Mouse (Mus musculus) stomach, postnatal 0 days (tissue): ENCODE data around the gene Usp20. TPM values are rescaled to one million over a fixed set of nuclear protein-coding genes. Genes with fewer than 3 reads are reported as not detected.

Source experiments
- ATAC-seq: fragments of 200-750 bp; cut with Nextera tagmentation; 2 replicates; pipeline ENCODE4 v1.8.0; 2017; ENCODE audit not compliant: low FRiP score, low TSS enrichment
- DNase-seq: peaks from one replicate; pipeline ENCODE4 v3.0.0-alpha.2; 2016; ENCODE audit warnings: low spot score
- H3K27ac ChIP-seq: fragments of 300-500 bp; sonication (generic); replicated peaks from 2 replicates; pipeline ENCODE4 v1.5.1; 2014; ENCODE audit warnings: mild to moderate bottlenecking, control low read depth
- H3K27me3 ChIP-seq: fragments of 300-500 bp; sonication (generic); 2 replicates; pipeline ENCODE4 v1.6.1; 2014; ENCODE audit warnings: low read length; ENCODE audit not compliant: control insufficient read depth, insufficient read depth
- H3K36me3 ChIP-seq: fragments of 300-500 bp; sonication (generic); 2 replicates; pipeline ENCODE4 v1.6.1; 2014; ENCODE audit warnings: low read length, mixed read lengths; ENCODE audit not compliant: control insufficient read depth, insufficient read depth
- H3K4me1 ChIP-seq: fragments of 300-500 bp; sonication (generic); replicated peaks from 2 replicates; pipeline ENCODE4 v1.6.1; 2014; ENCODE audit warnings: antibody characterized with exemption; ENCODE audit not compliant: control insufficient read depth, insufficient read depth
- H3K4me2 ChIP-seq: fragments of 300-500 bp; sonication (generic); replicated peaks from 2 replicates; pipeline ENCODE4 v1.6.1; 2014; ENCODE audit warnings: low read depth, mild to moderate bottlenecking, control low read depth, moderate library complexity
- H3K4me3 ChIP-seq: fragments of 300-500 bp; sonication (generic); 2 replicates; pipeline ENCODE4 v1.5.1; 2014; ENCODE audit warnings: low read depth, low read length, control low read depth
- H3K9ac ChIP-seq: fragments of 300-500 bp; sonication (generic); 2 replicates; pipeline ENCODE4 v1.6.1; 2014; ENCODE audit warnings: mild to moderate bottlenecking, low read length, control low read depth, mixed read lengths
- H3K9me3 ChIP-seq: fragments of 300-500 bp; sonication (generic); 2 replicates; pipeline ENCODE4 v1.6.1; 2016; ENCODE audit warnings: low read length; ENCODE audit not compliant: control insufficient read depth
- CTCF ChIP-seq: IDR thresholded peaks from 2 replicates; pipeline ENCODE4 v1.5.1; 2016; ENCODE audit warnings: antibody characterized with exemption, low read depth, mild to moderate bottlenecking, moderate library complexity
- EP300 ChIP-seq: optimal IDR thresholded peaks from 2 replicates; pipeline ENCODE3; 2016; ENCODE audit warnings: antibody characterized with exemption
- WGBS: fragments of 180-500 bp; shearing (Covaris S2); extraction: QIAGEN DNeasy Blood & Tissue Kit; methylation state at CpG from one replicate; pipeline ENCODE4 v1.1.7; 2014; 5-methylcytosine and 5-hydroxymethylcytosine counted together
- polyA plus RNA-seq: library from polyadenylated mRNA; unstranded; fragments of >200 nt; fragmentation: Nextera tagmentation; extraction: Ambion mirVana; gene quantifications from 2 replicates; pipeline ENCODE4 v1.2.1, GENCODE M21; 2015

Gene Usp20
- polyA plus RNA-seq, 1 experiment from 2014 or later = 8.9 TPM

- DNase-seq = no peak
Measured at GRCm38 (mm10) chr2:31068246-31069113, 86.4 kb downstream of the Usp20 start.

DNA sequence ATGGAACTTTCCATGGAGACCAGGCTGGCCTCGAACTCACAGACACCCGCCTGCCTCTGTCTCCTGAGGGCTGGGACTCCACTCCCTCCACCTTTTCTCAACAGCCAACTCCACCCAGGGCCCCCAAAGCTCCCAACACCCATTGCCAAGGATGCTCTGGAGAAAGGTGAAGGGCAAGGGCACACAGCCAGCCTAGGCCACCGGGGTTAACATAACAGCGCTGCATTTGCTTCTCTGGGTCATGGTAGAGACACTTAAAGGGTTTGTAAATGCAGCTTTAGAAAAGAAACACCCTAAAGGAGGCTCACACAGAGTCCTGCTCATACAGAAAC lies 87.0 kb downstream of the Usp20 start:
- no peak overlapping the region for H3K4me3 ChIP-seq
- no peak for ATAC-seq
- H3K27ac ChIP-seq = 0 out of 2 replicates have a peak overlapping the region, but pooled peaks have one; percentile 40
- H3K4me1 ChIP-seq = no peaks in the 10 kb centered on the region
- no peak overlapping the region for H3K9ac ChIP-seq
- H3K36me3 ChIP-seq = no peaks in the 10 kb centered on the region; the same call in none of the 2 replicates
- H3K4me2 ChIP-seq = no peak overlapping the region
- H3K27me3 ChIP-seq = no peaks in the 10 kb centered on the region
- WGBS = 83% methylated on average over 4 of the region's 4 CpGs
- no peaks in the 10 kb centered on the region for H3K9me3 ChIP-seq
- TF ChIP-seq EP300 = no peak
- TF ChIP-seq CTCF = no peak
- DNase-seq = no peak

More at GRCm38 (mm10) chr2:31068246-31069113, 86.4 kb downstream of the Usp20 start:
- ATAC-seq = peak; percentile 24; the same call in 1 of the 2 replicates
- TF ChIP-seq EP300 (no peak), CTCF (no peak)
- no peaks in the 10 kb centered on the region for H3K9me3 ChIP-seq
- H3K4me2 ChIP-seq = no peak overlapping the region
- H3K4me1 ChIP-seq = no peaks in the 10 kb centered on the region
- no peak overlapping the region for H3K9ac ChIP-seq
- H3K4me3 ChIP-seq = no peak overlapping the region
- no peaks in the 10 kb centered on the region; the same call in none of the 2 replicates for H3K36me3 ChIP-seq
- peak overlapping the region; percentile 40; the same call in 1 of the 2 replicates for H3K27ac ChIP-seq
- H3K27me3 ChIP-seq = no peaks in the 10 kb centered on the region
- WGBS = 60% methylated on average over 13 of the region's 13 CpGs

- H3K36me3 ChIP-seq = no peaks in the 10 kb centered on the region; the same call in none of the 2 replicates
- no peak overlapping the region for H3K9ac ChIP-seq
- no peak overlapping the region for H3K4me2 ChIP-seq
- no peaks in the 10 kb centered on the region for H3K27me3 ChIP-seq
- DNase-seq = no peak
- no peaks in the 10 kb centered on the region for H3K4me1 ChIP-seq
- no peak for ATAC-seq
- H3K27ac ChIP-seq = no peak overlapping the region
- WGBS = 93% methylated on average over 7 of the region's 7 CpGs
- H3K4me3 ChIP-seq = no peak overlapping the region
- no peak for TF ChIP-seq CTCF
- no peak for TF ChIP-seq EP300
- no peaks in the 10 kb centered on the region for H3K9me3 ChIP-seq
Measured at GRCm38 (mm10) chr2:31069506-31069905, 87.4 kb downstream of the Usp20 start.

Other genes with a start within 250 kb of the Usp20 start
- gene 1700001O22Rik, start 178.6 kb upstream of the Usp20 start, polyA plus RNA-seq = 2.0 and 2.5 TPM in 2 replicates
- 52.4 and 53.3 TPM in 2 replicates for gene Ntmt1, start 174.5 kb upstream of the Usp20 start, polyA plus RNA-seq
- gene Asb6, start 151.9 kb upstream of the Usp20 start, polyA plus RNA-seq = 17.2 and 19.6 TPM in 2 replicates
- gene Prrx2, start 147.3 kb upstream of the Usp20 start, polyA plus RNA-seq = 1.8 and 2.0 TPM in 2 replicates
- gene Ptges, start 52.4 kb upstream of the Usp20 start, polyA plus RNA-seq = 28.3 and 29.2 TPM in 2 replicates
- gene Tor1b, start 29.3 kb upstream of the Usp20 start, polyA plus RNA-seq = 20.1 and 21.8 TPM in 2 replicates
- gene Tor1a, start 14.3 kb upstream of the Usp20 start, polyA plus RNA-seq = 49.1 and 51.2 TPM in 2 replicates
- 29.5 TPM in 2 replicates for gene BC005624, start 78 bp upstream of the Usp20 start, polyA plus RNA-seq
- gene Fnbp1, start 159.7 kb downstream of the Usp20 start, polyA plus RNA-seq = 15.7 and 16.3 TPM in 2 replicates
- gene Gpr107, start 170.0 kb downstream of the Usp20 start, polyA plus RNA-seq = 23.7 and 25.4 TPM in 2 replicates